Mouse (Mus musculus) thymus, postnatal 36 days (tissue): ENCODE measurements around the gene Cyp39a1.

Experiments used
- DNase-seq, 2 experiments: peaks; one replicate each; pipeline ENCODE4 v3.0.0; 2022; ENCODE audit warnings: mixed read lengths in 2 of 2

The Cyp39a1 gene

GRCm38 (mm10) chr17:43789376-43789775 is 122.2 kb downstream of the Cyp39a1 start:
- no peak for DNase-seq

GRCm38 (mm10) chr17:43791751-43792150 is 124.5 kb downstream of the Cyp39a1 start:
- DNase-seq = no peak

GRCm38 (mm10) chr17:43794731-43795280 is 127.6 kb downstream of the Cyp39a1 start:
- no peak for DNase-seq
